Mouse (Mus musculus): ENCODE results near the gene Psmb8.

DNA sequence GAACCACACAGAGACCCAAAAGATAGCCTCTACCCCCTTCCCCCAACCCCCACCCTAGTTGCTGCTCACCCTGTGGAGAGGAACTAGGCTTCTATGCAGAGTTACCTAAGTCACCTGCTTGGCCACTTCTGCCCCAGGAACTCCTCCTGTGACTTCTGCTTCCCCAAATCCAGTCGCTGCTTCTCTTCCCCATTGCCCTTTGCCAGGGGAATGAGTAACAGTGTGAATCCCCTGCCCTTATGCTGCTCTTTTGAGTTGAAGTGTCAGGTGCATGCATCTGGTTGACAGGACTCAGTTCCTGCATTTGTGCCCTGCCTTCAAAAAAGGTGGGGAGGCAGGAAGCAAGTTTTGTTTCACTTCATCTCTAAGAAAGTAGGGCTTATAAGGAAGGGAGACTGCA is 23.4 kb upstream of the Psmb8 start:
- TF ChIP-seq EP300 (IDR thresholded peaks at IDR 0.05; ENCODE audit: low read depth) (no peak), CTCF (IDR thresholded peaks at IDR 0.05; ENCODE audit: low read depth) (no peak)

Data from liver, embryonic 14.5 days (tissue).